Mouse (Mus musculus) megakaryocyte-erythroid progenitor cell, adult 5-6 weeks (primary cell): Measurements from ENCODE around the gene Cd247. TPM values are rescaled to one million over a fixed set of nuclear protein-coding genes. Genes with fewer than 3 reads are reported as not detected.

ENCODE experiments used
- ATAC-seq: replicated peaks from 2 replicates; pipeline ENCODE4 v1.8.0; 2016; ENCODE audit warnings: mild to moderate bottlenecking, inconsistent platforms; ENCODE audit not compliant: severe bottlenecking, poor library complexity, low FRiP score, low TSS enrichment
- total RNA-seq, 2 experiments: library from RNA; stranded (forward) in 1 of 2; stranded (reverse) in 1 of 2; fragments of 200-1000, 215-1000 nt in 1 of 2; fragments of >200 nt in 1 of 2; fragmentation: Nextera tagmentation in 1 of 2; gene quantifications; 2 replicates each; pipeline ENCODE4 v1.2.3; 2014 to 2017

Gene Cd247
- total RNA-seq, 2 experiments from 2014 or later: 6.2 to 7.5 TPM

DNA sequence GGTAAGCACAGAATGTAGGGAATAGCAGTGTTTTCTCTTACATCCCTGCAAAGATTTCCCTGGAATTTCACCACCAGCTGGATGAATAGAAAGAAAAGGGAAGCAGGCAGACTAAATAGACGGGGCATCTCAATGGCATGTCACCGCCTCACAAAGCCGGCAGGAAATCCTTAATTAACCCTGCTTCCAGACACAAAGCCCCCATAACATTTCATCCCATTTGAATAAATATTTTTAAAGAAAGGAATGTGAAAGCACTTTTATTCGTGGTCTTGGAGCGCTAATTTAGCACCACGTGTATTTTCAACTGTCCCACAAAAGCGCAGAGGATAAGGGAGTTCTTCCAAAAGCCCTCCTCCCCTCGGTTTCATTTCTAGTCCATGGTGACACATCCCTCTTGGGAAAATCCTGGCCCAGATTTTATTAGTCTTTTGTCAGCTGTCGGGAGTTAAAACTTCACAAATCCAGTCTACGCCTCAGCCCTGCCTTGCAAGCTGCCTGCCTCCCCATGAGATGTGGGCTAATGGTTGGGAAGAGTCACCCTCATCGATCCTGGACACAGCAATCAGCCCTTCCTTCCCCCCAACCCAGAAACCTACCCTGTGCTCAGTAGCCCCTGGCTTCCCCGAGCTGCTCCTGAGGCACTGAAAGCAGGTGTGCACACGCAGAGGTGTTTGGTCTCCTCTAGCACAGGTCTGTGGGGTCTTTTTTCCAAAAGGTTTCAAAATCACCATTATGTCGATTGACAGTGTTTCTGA is 26.2 kb downstream of the Cd247 start:
- no peak for ATAC-seq

DNA sequence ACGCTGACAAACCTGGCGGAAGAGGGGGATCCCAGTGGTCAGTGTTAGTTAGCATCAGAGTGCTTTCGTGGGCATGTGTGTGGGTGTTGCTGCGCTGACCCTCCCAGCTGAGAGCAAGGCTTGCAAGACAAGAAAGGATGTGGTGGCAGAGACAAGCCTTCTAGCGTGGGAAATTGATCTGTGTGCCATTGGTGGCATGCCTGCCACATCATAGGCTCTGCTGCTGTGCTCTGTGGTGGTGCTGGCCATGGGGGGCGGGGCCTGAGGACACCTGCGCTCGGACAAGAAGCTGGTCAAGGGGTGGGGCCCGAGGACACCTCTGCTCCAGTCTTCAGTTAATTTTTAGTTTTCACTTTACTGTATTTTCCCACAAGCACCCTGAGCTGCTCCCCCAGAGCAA is 27.9 kb downstream of the Cd247 start:
- ATAC-seq: no peak

DNA sequence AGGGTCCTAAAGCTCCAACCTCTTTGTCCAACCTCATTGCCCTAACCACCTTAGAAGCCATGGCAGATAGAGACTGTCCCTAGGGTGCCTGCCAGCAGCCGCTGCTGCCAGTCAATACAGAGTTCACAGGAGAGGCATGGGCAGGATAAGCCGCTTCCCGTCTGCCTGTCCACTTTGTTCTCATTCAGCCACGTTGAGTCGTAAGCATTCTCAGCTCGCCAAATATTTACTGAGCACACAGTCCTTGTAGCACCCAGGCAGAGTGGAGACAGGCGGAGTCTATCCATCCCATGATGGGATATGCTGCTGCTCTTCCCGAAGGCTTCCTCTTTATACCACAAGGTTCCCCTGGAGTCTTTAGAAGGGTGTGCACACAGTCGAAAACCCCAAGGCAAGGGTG is 28.8 kb downstream of the Cd247 start:
- no peak for ATAC-seq

DNA sequence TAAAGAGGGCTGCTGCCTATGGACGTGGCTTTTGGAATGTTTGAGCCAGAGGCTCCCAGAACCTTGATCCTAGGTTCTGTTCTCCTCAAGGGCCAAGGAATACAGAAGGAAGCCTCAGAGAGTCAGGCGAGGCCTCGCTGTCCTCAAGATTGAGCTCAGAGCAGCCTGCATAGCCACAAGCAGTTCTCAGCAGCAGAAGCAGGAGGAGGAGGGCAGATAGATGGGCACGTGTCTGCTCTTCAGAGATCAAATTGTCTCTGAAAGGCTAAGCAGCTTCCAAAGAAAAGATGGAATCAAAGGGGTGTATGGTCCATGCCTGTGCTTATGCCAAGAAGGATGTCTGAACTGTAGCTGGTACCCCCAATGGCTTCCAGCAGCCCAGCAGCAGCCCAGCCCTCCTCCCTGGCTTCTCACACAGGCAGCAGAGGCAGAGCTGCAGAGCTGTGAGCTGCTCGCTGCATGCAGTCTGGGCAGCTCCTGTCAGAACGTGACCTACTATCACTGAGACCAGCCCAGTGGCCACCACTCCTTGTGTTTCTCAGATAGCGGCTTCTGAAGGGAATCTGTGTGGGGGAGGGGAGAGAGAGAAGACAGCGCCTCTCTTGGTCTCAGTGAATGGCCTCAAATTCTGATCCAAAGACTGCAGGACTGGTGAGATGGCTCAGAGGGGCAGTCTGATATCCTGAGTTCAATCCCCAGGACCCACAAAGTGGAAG is 29.8 kb downstream of the Cd247 start:
- peak; percentile 95 for ATAC-seq

DNA sequence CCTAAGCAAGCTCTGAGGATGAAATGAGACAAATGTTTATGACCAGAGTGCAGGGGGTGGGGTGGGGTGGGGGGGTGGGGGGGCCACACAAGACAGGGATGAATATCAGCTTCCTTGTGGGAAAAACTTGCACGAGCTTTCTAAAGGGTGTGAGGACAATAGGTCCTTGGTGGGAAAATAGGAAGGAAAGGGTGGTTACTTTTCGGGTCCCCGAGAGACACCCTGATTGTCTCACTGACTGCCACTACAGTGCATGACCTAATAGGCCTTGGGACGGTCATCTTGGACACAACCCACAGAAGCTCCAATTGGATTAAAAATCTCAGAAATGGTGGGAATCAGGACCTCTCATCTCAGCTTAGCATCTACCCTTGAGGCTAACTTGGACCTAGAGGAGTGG is 30.7 kb downstream of the Cd247 start:
- no peak for ATAC-seq

DNA sequence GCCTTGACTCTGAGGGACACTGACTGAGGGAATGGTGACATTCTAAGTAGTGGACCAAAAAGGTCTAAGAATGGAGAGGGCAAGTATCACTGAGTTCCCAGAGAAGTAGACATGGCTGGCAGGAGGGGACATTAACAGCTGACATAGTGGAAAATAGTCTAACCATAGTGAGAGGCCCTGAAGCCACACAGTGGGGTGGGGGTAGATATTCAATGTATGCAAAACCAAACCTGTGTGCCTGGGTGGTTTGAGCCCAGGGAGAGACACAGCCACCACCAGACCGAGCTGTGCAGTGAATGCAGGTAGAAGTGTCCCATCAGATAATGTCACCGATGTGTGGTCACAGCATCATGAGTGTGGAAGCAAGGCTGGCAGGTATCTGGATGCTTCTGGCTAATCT is 33.5 kb downstream of the Cd247 start:
- ATAC-seq: no peak

DNA sequence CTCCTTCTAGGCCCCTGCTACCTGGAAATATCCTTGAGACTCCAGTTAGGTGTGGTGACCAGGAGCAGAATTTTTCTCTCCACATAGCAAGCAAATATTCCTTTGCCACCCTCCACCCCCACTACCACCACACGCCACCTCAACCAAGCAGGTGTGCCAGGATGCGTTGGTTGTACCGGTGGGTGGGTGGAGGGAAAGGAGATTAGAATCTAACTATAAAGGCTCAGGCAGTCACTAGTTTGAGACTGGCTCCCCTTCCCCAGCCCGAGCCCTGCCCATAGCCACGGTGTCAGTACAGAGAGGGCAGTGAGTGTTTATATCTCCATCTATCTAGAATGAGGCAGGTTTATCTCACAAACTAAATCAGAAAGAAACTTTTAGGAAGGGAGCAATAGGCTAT is 39.7 kb downstream of the Cd247 start:
- ATAC-seq: no peak

DNA sequence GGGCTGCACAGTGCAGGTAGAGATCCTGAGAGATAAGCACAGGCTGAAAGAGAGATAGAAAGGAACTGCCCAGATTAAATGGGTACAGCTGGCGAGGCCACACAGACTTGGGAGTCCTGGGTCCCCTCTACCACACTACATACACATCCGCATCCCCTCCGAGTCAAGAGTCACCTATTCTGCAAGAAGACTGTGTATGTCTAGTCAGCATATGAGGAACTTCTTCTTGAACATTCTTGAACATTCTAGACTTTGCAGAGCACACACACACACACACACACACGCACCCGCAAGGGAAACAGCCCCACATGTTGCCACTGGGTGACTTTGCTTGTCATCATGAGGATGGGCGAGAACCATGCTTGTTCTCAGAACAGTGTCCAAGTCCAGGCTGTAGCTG is 40.1 kb downstream of the Cd247 start:
- no peak for ATAC-seq

DNA sequence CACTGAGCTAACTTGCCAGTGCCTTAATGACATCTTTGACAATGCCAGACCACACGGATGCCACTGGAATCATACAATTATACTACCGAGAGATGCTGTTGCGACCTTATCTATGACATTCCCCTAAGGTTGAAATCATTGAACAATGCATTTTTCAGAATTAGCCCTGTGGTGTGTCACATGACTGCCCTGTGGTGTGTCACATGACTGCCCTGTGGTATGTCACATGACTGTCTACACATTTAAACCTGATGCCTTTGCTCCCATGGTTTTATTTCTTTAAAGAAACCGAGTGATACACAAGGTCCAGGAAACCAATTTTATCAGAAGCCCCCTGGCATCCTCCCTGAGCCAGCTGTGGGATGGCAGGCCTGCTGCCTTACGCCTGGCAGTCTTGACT is 41.4 kb downstream of the Cd247 start:
- no peak for ATAC-seq

DNA sequence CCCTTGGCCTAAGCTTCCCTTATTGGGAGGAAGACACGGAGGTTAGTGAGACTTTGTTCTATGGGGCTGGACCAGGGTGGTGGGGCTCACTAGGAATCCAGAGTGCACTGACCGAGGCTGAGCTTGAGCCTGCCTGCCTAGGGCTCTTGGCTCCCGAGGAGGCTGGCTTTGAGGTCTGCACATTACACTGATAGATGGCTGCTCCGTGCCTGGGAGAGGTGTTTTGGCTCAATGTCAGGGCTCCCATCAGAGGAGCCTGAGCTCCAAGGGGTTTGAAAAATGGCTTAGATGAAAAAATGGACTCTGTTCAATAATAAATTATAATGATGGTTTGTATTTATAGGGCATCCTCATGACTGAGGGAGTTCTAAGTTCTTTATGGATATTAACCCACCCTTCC is 44.8 kb downstream of the Cd247 start:
- ATAC-seq: no peak; the same call in 1 of the 2 replicates

DNA sequence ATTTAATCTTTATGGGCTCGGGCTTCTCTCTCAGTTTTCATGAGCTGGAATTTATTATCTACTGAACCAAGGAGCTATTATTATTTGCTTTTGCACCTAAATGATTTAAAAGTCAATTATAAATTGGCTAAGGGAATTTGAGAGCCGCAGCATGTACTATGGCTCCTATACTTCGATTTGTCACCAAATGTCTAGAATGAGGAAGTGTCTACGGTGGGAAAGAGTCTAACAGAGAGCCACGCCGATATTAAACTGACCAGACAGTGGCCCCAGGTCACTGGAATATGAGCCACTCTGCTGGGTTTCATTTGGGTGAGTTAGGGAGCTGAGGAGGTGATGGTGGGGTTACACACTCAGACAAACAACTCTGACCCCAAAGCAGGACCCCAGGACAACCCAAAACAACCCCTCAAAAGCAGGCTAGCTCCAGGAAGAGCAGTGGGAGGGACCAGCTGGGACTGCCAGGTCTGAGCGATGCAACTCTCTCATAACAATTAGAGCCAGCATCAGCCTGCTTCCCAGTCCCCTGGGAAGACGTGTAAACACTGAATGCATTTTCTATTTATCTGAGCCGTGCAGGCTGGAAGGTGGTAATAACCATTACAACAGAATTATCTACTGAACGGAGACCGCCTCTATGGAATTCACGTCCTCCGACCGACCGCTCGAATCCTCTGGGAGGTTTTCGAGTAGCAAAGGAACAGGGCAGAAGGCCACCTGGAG is 45.6 kb downstream of the Cd247 start:
- ATAC-seq: no peak

DNA sequence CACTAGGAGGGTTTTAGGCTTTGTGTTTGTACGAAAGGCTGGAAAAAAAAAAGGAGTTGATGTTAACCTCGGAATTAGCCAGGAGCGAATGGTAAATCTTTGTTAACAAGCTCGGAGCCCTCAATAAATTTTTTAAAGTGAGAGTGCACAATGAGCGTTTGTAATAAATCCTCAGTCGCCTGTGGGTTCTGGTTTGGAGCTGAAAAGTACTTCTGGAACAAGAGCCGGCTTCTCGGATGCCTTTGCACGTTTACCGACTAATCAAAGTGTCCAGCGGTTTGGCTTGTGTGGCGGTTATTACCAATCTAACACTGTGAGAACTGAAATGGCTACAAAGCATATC is 46.1 kb downstream of the Cd247 start:
- no peak for ATAC-seq

DNA sequence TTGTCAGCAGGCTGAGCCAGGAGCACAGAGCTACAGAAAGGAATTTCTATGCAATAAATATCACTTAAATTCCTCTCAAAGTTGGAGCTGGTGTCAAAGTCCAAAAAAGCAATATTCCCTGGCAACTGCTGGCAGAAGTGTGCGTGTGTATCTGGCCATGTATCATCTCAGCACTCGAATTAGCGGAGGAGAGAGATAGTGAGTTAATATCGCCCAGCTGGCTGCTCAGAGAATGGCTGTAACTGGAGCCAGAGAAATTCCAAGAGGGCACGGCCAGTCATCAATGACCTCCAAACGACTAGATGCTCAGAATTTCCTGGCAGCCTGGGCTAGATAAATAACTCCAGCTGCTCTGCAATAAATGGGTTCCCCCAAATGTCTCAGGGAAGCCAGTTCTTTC is 48.0 kb downstream of the Cd247 start:
- no peak for ATAC-seq

DNA sequence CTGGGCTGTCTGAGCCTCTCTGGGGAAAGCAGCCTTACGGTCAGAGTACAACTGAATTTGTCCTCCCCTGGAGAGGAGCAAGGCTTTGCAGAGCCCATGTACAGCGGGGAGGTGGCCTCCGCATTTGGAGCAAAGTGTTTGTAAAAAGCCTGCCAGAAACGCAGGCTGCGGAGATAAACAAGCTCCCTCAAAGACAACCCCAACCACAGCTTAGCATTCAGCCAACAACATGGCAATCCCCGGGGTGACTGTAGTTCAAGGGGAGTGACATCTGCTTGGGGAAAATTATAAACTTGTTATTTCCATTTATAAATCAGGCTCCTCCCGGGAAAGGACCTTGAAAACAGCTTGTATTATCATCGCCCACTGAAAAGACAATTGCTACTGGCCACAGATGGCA is 49.1 kb downstream of the Cd247 start:
- no peak for ATAC-seq

DNA sequence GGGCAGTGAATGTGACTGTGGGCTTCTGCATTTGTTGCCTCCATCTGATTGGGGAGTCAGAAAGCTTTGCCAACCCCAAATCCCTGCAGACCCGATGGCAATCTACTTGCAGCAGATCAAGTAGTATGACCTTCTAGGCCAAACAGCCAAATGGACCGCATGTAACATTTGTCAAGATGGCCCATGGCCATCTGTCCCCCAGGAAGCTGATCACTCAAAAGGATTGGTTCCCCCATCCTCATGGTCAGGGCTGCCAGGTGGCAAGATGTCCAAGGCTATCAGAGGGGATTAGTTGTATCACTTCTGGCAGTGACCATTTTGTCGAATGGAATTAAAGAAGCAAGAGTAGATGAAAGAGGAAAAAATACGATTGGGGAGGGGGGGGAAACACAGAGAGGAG is 50.7 kb downstream of the Cd247 start:
- no peak for ATAC-seq

DNA sequence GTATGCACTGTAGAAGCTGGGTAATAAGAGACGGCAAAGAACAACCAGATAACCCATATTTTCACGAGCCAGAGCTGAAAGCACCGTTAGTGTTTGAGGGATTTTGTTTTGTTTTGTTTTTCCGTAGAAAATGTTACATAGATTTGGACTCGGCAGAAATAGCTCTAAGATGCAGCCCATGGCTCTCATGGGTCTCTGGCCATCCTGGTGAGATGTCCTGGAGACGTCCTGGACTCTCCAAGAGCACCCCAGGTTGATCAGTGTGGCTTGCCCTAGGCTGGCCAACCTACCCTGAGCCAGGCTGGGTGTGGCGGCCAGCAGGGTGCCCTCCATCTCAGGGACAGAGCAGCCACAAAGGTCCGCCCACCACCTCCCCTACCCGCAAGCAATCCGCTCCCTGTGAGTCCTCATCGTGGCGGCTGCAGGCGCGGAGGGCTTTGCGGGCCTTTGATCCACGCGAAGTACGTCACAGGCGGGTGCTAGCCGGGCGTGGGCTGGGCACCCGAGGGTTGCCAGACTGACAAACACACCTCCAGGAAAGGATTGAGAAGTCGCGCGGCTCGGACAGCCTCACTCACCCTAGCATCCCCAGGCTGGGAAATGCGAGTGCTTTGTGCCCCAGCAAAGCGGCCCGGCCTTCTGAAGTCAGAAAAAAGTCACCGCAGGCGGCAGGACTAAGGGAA is 52.2 kb downstream of the Cd247 start:
- ATAC-seq: peak; percentile 58

DNA sequence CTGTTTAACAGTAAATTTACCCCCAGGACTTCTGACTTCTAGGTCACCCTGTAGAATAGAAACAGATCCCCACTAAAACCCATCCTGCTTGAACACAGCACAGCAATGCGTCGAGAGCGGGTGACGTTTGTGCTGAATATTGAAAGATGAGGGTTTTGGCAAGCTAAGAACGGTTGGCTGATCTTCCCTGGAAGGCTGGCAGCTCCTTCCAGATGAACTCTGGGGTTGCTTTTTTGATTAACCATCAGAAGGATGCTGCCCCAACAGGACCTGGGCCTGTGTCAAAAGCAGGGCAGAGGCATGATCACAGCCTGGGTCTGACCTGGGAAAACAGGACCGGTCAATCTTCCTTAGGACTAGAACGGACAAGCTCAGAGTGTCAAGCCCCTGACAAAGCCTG is 53.7 kb downstream of the Cd247 start:
- no peak for ATAC-seq

DNA sequence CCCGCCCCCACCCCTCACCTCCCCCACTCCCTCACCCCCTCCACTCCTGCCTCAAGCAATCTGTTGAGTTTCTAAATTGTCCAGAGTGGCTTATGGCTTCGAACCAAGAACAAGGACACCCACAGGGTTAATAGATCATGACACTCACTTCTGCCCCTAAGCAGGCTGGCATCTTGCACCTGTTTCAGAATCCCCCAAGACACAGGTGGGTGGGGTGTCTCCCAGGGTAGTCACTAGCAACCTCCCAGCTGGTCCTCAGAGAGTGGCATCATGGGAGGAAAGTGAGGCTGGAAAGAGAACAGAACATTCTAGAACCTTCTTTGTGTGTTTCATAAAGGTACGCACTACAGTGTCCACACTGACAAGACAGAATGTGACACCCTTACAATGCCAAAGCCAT is 55.1 kb downstream of the Cd247 start:
- ATAC-seq: no peak

DNA sequence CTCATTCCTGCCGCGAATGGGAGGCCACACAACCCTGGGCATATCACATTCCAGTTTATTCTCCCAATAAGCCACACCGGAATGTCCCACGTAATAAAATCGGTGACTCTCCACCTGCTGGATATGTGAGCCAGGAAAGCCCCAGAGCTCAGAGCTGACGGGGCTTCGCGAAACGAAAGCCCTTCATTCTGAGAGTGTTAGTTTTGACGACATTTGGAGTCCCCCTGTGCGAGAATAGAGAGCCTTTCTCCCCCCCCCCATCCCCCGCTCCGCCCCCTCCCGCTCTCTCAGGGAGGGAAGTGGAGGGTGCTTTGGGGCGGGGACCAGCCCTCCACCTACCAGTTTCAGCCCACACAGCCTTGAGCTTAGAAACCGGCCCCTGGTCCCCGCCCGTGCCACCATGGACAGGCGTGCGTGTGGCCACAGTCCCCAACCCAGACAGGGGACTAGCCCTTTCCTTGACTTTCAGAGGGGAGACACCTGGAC is 56.0 kb downstream of the Cd247 start:
- peak; percentile 18; the same call in 1 of the 2 replicates for ATAC-seq

DNA sequence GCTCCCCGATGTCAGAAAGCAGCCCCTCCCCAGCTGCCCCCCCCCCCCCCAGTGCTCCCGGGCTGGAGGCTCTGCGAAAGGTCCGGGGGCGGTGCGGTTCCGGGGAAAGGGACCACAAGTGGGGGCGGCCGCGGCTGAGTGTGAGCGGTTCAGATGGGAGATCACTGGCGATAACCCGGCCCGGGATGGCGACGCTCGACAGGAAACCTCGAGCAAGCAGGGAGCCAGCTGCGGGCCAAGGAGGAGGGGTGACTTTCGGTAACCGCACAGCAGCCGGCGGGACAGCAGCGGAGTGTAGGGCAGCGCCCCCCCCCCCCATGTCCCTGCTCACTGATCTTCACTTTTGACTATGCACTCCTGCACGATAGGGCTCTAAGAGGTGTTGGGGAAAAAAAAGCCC is 56.5 kb downstream of the Cd247 start:
- ATAC-seq: peak; percentile 56
